Mouse (Mus musculus) mouse embryonic stem cell (cell line): Measurements from ENCODE around the gene Clhc1.

Experiments used
- in situ Hi-C, 2 experiments: fragments of 300-500 bp; cut with MboI; formaldehyde crosslinking; loops; 1 replicate in 1 of 2; 3 replicates in 1 of 2; pipeline ENCODE4 v1.14.3; 2019 to 2020; ENCODE audit warnings: low sequenced_read_pairs in 2 of 2, low pct_unique_long_range_greater_than_20kb in 1 of 2, mixed read lengths in 1 of 2; ENCODE audit not compliant: unreplicated experiment in 1 of 2

Clhc1 gene

DNA sequence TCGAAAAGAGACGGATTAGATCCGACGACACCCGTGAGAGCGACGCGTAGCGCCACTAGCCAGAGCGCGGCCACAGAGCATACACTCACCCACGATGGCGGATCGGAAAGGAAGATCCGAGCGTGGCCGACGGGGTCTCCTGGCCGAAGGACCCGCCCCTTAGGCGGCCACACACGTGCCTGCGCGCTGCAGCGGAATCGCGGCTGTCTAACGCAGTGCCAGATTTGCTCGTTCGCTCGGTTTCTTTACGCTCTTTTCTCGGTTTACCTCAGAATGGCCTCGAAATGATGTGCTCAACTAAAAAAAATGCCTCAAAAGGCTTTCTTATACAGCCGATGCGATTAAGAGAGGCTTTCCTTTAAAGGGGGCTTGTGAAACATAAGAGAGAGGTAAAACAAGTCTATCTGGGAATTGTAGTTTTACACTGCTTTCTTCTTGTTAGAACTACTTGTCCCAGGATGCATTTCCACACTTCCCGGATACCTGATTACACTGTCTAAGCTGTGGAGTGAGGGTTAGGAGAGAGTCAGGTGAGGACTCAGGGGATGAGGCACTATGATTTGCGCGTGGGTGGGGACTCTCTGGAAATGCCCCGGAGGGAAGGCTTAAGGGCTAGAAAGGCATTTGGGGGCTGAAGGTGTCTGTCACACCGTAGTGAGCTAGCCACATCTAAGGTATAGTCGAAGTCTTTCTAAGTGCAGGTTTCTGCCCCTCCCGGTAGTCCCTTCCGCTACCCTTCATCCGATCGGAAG lies at the start of gene Clhc1, which contains the start of gene Rps27a:
TSS of gene Clhc1 (plus strand) at position 199 of the 752 bp plus-strand sequence.
TSS of gene Rps27a (minus strand) at position 358 of the 752 bp plus-strand sequence.
- in situ Hi-C loops = loop anchor here (5.0 to 10.0 kb wide), 2 partner anchors 144 to 147 kb away; partner anchors contain the start of gene Rtn4 (in 2 of the 2)

DNA sequence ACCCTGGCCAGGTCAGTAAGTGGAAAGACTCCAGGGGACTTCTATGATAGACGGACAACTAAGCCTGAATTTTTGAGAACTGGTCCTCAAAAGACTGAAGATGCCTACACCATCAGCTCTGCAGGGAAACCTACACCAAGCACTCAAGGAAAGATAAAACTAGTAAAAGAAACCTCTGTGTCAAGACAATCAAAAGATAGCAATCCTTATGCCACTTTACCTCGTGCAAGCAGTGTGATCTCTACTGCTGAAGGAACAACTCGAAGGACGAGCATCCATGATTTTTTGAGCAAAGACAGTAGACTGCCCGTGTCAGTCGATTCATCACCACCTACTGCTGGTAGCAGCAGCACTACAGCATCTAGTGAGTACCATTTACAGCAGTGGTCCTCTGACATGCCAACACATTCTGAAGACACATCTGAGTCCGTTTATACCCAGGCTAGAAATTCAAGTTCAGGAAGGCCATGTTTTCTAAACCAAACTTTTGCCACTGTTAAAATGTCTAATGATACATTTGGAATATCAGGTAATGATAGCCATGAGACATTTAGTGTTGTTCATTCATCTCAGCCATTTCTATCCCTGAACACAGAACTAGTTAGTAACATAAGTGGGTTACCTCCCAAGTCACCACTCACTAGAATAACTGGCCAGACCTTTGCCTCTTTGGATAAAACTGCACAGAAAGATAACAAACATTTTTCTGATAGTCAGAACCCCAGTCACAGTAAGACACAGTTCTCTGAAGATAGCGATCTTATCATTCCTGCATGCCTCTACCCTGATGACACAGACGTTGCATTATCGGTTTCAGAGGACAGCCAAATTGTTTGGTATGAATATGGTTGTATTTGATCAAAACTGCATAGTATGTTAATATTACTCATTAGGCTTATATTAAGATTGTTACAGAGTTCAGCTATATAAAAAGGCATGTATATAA lies 43.5 kb upstream of the Clhc1 start:
- in situ Hi-C loops = loop anchor here in 1 of 2 experiments (25.0 kb wide), 1 partner anchor 242 kb away; no protein-coding TSS in a partner anchor

DNA sequence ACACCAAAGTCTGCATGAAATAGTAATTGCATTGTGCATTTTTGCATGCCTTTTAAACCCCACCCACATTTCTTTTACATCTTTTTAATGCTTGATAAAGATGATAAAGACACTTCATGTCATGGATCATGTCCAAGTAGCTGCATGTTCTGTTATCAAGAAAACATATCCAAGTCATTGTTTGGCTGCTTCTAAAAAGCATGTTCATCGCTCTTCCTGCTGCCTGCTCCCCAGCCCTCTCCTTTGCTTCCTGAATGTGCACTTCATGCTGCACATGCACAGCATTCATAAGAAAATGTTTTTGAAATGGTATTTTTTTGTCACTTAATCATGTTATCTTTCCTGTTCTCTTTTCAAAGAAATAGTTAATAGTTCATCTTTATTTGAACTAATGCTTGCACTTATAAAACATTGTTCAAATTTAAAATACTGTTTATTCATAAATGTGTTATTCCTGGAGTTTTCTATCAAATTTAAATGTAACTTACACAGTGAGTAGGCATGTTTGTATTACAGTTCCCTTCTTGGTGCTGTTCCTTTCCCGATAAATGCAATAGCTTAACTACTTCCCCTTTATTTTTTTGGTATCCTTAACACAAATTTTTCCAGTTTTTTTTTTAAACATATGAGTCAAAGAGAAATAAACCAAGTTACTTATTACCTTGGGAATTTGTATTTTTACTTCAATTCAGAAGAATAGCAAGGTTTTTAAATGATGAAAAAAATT lies 42.7 kb upstream of the Clhc1 start:
- in situ Hi-C loops = loop anchor here in 1 of 2 experiments (25.0 kb wide), 1 partner anchor 243 kb away; no protein-coding TSS in a partner anchor

DNA sequence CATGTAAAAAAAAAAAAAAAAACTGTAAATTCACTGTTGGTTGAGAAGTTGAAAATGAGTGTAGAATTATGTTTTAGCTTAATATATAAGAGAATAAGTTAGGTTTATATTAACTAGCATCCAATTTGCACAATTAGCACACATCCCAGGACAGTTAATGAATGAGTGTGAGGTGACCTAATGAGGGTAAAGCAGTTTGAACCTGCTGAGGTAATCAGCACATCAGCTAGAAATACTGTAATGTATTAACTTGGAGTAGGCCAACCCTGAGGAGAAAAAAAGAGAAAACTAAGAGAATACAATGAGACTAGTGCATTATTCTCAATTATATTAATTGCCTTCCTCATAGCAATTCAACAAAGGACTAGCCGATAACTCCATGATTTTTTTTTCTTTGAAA lies 38.3 kb upstream of the Clhc1 start:
- in situ Hi-C loops = loop anchor here in 1 of 2 experiments (25.0 kb wide), 1 partner anchor 247 kb away; no protein-coding TSS in a partner anchor

DNA sequence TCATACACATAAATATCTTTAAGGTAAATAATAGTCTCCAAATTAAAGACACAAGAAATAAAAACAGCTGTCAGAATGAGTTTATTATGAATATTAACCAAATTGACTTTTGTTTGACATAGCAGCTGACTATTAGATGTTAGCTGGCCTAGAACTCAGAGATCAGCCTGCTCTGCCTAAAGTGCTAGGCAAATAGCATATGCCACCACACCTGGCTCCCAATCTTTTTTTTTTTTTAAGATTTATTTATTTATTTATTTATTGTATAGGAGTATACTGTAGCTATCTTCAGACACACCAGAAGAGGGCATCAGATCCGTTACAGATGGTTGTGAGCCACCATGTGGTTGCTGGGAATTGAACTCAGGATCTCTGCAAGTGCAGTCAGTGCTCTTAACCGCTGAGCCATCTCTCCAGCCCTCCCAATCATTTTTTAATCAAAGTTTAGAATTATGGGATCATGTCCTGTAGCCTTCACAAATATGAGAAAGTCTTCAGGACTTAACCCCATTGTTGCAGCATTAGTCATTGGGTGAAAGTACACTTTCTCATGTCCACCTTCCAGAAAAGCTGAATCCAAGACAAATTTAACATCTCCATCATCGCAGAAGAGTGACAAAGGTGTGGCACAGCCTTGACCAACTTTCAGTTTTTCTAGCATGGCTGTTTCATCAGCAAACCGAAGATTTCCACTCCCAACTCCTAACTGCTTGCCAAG lies 34.8 kb upstream of the Clhc1 start:
- in situ Hi-C loops = loop anchor here in 1 of 2 experiments (25.0 kb wide), 1 partner anchor 251 kb away; no protein-coding TSS in a partner anchor

DNA sequence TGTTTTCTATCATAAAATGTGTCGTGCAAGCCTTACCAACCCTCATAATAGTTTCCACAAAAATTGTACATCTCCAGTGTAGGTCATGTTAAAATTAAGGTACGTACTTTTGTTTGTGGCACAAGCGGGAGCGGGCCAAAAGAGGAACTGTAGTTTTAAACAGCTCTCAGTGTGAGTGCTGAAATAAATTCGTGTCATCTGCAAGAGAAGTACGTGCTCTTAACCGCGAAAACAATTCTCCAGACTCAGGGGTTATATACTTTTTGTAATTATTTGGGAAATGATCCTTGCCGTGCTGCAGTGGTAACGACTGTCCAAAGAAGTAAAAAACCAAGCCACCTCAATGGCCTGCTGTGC lies 33.4 kb upstream of the Clhc1 start:
- in situ Hi-C loops = loop anchor here in 1 of 2 experiments (25.0 kb wide), 1 partner anchor 252 kb away; no protein-coding TSS in a partner anchor

DNA sequence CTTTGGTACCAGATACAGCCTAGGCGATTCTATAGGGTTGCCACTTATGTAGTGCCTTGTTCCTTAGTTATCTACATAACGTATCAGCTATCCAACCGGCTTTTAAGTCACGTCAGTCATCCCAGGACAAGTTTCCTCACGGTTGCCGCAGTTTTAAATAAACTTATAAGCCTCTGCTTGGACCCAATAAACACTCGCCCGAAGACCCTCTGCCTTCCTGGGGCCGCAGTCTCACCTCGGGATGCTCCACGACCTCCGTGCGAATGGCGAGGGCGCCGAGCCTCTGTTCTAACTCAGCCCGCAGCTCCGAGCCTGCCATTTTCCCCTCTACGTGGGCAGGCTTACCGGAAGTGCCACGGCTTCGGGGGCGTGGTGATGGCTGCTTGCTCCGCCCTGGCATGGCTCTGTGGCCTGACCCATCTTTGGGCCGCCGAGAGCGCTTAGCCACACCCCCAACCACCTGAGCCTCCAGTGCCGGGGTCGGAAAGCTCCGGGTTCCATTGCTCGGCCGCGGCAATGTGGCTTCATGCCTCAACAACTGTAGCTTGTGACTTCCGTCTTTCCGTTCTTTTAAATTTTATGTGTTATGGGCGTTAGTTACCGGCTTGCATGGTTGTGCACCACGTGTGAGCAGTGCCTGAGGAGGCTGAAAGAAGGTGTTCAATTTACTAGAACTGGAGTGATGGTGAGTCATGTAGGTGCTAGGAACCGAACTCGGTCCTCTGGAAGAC lies 32.9 kb upstream of the Clhc1 start, which contains the start of gene Prorsd1:
TSS of gene Prorsd1 (minus strand) at position 352 of the 731 bp plus-strand sequence.
- in situ Hi-C loops = loop anchor here in 1 of 2 experiments (25.0 kb wide), 1 partner anchor 253 kb away; no protein-coding TSS in a partner anchor

DNA sequence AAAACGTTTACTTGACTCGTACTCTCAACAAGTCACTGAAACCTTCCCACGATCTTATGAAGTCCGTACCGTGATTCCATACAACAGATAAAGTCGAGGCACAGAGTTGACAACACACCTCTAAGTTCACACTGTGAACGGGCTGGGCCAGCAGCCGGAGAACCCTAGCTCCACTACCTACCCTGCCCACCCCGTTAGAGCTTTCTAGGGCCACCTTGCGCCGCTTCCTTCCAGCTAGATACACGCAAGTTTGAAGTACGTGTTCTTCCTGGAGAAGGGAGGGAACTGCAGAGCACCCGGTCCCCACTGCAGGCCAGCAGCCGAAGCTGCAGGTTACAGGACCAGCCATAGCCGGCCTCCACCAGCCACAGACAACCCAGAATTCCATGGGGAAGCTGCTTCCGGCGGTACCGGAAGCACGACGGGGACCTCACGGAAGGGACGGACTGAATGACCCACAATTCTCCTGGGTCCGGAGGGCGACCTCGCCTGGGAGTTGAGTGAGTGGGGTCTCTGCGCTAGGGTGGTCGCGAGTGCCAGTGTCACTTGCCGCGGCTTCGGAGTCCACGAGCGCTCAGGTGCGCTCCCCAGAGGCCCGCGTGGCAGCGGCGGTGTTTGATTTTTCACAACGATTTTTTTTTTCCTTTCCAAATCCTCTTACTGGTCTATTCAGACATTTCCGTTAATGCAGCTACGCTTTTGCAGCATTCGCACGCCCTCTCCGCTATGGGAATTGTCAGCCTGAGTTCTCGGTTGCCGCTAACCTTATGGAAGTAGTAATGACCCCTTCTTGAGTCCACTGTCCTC lies 21.6 kb upstream of the Clhc1 start, which contains the start of gene Mtif2:
TSS of gene Mtif2 (plus strand) at position 421 of the 807 bp plus-strand sequence.
- in situ Hi-C loops = no loop called here

DNA sequence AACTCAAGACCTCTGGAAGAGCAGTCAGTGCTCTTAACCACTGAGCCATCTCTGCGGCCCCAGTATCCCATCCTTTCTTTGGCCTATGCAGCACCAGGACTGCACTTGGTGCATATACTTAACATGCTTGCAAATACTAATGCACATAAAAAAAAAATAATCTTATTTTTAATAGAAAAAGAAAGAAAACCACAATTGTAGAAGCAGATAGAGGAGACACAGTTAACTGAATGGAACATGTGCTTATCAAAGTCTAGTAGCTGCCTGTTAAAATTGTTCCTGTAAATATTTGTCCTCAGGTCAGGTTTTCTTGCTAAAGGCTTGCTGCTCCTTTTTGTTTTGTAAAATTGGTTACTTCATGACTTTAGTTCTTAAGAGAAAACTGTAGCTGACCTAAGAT lies 9.5 kb upstream of the Clhc1 start:
- in situ Hi-C loops = no loop called here

DNA sequence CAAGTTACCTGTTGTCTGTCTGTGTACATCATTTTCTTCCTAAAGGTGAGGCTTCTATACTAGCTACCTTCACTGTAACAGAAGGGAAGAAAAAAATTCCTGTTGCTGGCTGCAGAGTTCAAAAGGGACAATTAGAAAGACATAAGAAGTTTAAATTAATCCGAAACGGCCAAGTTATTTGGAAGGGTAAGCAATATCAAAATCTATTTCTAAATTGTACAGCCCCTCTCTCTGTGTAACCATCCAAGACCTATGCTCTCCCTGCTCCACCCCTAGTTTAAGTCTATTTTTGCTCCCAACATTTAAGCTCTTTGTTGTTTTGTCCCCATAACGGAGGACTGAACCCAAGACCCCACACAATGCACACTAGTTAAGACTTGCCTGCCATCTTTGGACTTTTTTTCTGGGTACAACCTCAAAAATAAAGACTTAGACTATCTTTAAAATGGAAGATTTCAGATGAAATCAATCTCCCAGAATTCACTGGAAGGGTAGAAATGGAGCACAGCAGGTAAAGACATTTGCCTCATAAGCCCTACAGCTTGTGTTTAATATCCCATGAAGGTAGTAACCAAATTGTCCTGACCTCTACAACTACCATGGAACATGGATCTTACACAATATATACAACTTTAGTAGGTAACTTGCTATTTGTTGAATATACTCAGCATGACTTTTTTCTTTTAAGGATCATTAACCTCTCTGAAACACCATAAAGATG lies 3.4 kb upstream of the Clhc1 start:
- in situ Hi-C loops = loop anchor here in 1 of 2 experiments (10.0 kb wide), 1 partner anchor 150 kb away; the partner anchor contains the start of gene Rtn4

DNA sequence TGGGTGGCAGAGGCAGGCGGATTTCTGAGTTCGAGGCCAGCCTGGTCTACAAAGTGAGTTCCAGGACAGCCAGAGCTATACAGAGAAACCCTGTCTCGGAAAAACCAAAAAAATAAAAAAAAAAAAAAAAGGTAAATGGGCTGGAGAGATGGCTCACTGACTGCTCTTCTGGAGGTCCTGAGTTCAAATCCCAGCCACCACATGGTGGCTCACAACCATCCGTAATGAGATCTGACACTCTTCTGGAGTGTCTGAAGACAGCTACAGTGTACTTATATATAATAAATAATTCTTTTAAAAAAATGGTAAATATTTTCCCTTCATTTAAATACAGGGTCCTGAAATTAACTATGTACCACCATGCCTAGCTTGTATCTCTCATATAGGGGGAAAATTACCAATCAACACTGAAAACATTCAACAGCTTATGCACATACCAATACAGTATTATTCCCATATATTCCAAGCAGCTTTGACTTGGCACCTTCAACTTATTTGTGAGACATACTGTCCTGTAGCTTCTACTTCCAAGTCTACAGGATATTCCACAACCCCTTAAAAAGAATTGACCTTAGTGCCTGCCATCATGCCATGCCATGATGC lies 2.5 kb upstream of the Clhc1 start:
- in situ Hi-C loops = loop anchor here (5.0 to 10.0 kb wide), 2 partner anchors 147 to 150 kb away; partner anchors contain the start of gene Rtn4 (in 2 of the 2)

DNA sequence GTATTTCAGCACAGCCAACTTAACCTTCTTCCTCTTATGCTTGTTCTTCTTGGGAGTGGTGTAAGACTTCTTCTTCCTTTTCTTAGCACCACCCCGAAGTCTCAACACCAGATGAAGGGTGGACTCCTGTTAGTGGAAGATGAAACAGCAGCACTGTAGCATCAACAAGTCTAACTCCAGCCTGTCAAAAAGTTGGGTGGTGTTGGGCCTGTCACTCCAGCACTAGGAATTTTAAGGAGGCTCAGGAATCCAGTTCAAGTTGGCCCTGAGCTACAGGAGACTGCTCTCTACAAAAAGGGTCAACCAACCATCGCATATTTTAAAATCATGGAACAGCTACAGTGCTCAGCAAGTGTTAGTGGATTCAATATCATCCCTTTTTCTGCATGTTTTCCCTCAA lies 1.5 kb upstream of the Clhc1 start:
- in situ Hi-C loops = loop anchor here (5.0 to 10.0 kb wide), 2 partner anchors 146 to 149 kb away; partner anchors contain the start of gene Rtn4 (in 2 of the 2)

DNA sequence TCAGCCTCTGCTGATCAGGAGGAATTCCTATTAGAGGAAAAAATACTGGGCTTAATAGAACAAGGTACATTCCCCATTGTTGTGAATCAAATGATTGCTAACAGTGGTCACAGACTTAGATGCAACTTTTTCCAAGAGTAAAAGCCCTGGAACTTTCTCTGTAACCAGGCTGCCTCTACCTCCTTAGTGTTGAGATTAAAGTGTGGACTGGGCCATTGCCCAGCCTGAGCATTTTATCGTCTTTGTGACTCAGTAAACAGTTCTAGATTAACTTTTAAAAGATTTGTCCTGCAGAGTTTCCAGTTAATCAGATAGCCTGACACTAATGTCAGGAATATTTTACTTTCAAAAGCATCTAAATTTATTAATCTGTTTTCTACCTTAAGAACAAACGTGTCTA lies 988 bp upstream of the Clhc1 start:
- in situ Hi-C loops = loop anchor here (5.0 to 10.0 kb wide), 2 partner anchors 146 to 148 kb away; partner anchors contain the start of gene Rtn4 (in 2 of the 2)

DNA sequence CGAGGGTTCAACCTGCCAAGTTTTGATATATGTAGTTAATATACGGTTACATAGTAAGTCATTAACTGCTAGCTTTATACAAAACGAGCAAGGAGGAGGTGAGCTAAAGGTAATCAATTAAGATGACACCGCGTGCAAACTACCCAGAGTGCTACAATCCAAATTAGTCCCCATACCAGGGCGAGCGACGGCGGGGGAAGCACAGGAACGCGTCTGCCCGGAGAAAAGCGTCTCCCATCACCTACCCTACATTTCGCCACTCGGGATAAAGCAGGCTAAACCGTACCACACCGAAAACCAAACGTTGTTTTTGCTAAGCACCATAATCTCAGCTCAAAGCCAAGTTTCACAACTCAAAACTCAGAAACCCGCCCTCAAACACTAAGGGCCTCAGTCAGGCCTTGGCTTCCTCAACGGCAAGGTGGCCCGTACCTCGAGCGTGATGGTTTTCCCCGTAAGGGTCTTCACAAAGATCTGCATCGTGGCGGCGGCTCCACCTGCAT lies 450 bp upstream of the Clhc1 start:
- in situ Hi-C loops = loop anchor here (5.0 to 10.0 kb wide), 2 partner anchors 145 to 148 kb away; partner anchors contain the start of gene Rtn4 (in 2 of the 2)
